In the genomic region with DNA sequence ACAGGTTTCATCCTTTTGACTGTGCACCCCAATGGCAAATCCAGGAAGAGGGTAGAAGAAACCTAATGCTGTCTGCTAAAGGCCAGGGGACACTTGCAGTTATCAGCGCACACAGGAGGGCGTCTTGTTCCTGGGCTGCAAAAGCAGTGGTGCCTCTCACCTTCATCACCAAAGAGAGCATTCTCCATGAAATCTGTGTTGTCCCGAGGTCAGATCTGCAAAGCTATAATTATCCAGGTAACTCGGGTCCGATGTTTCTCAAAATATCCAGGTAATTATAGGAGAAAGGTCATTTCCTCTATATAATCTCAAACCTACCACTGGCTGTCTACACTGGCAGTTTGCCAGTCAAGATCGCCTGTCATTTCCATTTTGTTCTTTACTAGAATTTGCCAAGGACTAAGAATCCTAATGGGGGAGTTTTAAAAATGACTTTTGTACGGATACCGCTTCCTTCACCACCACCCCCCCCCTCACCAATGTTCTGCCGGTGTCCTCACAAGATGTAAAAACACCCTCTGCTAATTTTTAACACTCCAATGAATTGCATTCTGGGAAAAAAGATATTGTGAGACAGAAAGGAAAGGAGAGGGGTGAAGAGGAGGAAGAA, we compare ENCODE assay signal across 8 mouse cellular contexts.
DNase-seq lines count a peak whose midpoint lies in the region; ATAC-seq and TF ChIP-seq lines count a peak whose summit lies in the region.

No protein-coding gene starts in this region.

- H3K4me1 ChIP-seq in forebrain, embryonic 12.5 days: peaks cover 51% of the 10 kb centered on the region
- peaks cover 34% of the 10 kb centered on the region for H3K4me1 ChIP-seq in liver, embryonic 13.5 days (replicated peaks)

- 49% methylated on average over 9 of the region's 9 CpGs for WGBS in forebrain, embryonic 12.5 days
- 40% methylated on average over 9 of the region's 9 CpGs for WGBS in liver, embryonic 13.5 days (ENCODE audit: insufficient replicate concordance)

- H3K27ac ChIP-seq in gastrocnemius, adult 2 months: no peak overlapping the region
- H3K27ac ChIP-seq in forebrain, embryonic 12.5 days: peak overlapping the region; percentile 90
- H3K27ac ChIP-seq in liver, embryonic 13.5 days: no peak overlapping the region

- no peak for DNase-seq in gastrocnemius, adult 2 months
- no peak for DNase-seq in gastrocnemius, adult 8-10 months (ENCODE audit: low spot score in 2 of 2)
- no peak for DNase-seq in liver, embryonic 13.5 days
- DNase-seq in testis, postnatal 14 days (ENCODE audit: low spot score): no peak
- no peak for DNase-seq in embryo, embryonic 11 days
- no peak for DNase-seq in frontal cortex, adult 2 months (ENCODE audit: extremely low spot score in 1 of 2, low spot score in 1 of 2)

- peak overlapping the region; percentile 66 for H3K4me2 ChIP-seq in forebrain, embryonic 12.5 days
- H3K4me2 ChIP-seq in liver, embryonic 13.5 days: peak overlapping the region; percentile 74

- no peaks in the 10 kb centered on the region for H3K27me3 ChIP-seq in forebrain, embryonic 12.5 days
- H3K27me3 ChIP-seq in liver, embryonic 13.5 days: 0 out of 2 replicates have a peak, but pooled peaks cover 3% of the 10 kb centered on the region

- H3K9ac ChIP-seq in forebrain, embryonic 12.5 days: peak overlapping the region; percentile 56
- no peak overlapping the region for H3K9ac ChIP-seq in liver, embryonic 13.5 days

- H3K36me3 ChIP-seq in forebrain, embryonic 12.5 days (replicated peaks): no peaks in the 10 kb centered on the region
- no peaks in the 10 kb centered on the region for H3K36me3 ChIP-seq in liver, embryonic 13.5 days

- peak overlapping the region; percentile 73 for H3K4me3 ChIP-seq in gastrocnemius, adult 2 months
- peak overlapping the region; percentile 36 for H3K4me3 ChIP-seq in forebrain, embryonic 12.5 days (replicated peaks)
- H3K4me3 ChIP-seq in liver, embryonic 13.5 days (replicated peaks): peak overlapping the region; percentile 53; the same call in 1 of the 2 replicates

- no peak for TF ChIP-seq CTCF in gastrocnemius, adult 2 months (IDR thresholded peaks at IDR 0.05)

- peak; percentile 21 for ATAC-seq in CD4-positive, CD25-positive, alpha-beta regulatory T cell, adult 4 months
- ATAC-seq in forebrain, embryonic 12.5 days (ENCODE audit: low FRiP score): no peak
- ATAC-seq in liver, embryonic 13.5 days (ENCODE audit: low read depth): no peak

- intact Hi-C loops in gastrocnemius, adult 2 months (cut with DNase I): loop anchor here (10.0 kb wide), 1 partner anchor 302 kb away; no protein-coding TSS in a partner anchor

- no peaks in the 10 kb centered on the region for H3K9me3 ChIP-seq in forebrain, embryonic 12.5 days
- H3K9me3 ChIP-seq in liver, embryonic 13.5 days (replicated peaks): no peaks in the 10 kb centered on the region
